Mouse (Mus musculus): ENCODE measurements around the gene Gm20388.

DNA sequence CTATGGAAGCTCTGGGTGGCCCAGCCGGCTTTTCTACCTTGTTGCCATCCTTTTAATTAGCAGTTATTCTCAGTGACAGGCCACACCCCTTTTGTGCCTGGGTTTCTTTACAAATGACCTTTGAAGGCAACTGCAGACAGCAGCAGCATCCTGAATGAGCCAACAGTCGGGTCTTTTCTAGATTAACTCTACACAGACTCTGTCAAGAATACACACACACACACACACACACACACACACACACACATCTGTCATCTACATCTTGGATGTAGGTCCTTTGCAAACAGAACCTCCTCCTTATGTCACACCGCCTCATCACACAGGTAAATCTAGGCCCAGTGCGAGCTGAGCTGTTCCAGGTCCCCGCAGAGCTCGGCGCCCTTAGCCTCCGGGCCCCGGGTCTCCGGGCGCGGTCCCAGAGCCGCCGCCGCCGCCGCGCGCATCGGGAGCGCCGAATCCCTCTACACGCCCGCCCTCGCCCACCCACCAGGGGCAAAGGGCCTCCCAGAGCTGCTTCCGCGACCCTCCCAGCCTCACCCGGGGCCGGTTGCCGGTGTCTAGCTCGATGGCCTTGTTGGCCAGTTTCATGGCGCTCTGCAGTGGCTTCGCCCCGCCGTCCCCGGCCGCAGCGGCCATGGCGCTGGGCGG is 3342.9 kb downstream of the Gm20388 start:
- TF ChIP-seq CTCF (IDR thresholded peaks at IDR 0.05; ENCODE audit: extremely low read depth, insufficient read depth, low read length) (no peak), POLR2A (IDR thresholded peaks at IDR 0.05; ENCODE audit: extremely low read depth, insufficient read depth, low read length) (no peak; the same call in 1 of the 2 replicates)

All from cortical plate, adult 2 months (tissue).